Mouse (Mus musculus): ENCODE data around the gene Slco3a1.

DNA sequence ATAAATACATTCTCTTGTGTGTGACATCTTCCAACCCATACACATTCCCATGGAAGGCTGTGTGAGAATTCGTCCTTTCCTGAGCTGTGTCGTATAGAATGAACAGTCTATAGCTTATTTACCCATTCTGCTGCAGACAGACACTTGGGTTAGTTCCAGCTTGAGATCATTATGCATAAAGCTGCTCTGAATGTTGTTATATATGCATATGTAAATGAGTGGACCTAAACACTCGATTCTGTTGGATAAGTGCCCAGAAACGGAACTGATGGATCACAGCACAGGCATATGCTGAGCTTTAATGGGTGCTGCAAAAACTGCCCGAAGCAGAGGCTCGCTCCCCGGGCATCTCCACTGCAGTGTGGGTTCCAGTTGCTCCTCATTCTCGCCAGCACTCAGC, 229.5 kb downstream of the Slco3a1 start:
- TF ChIP-seq POLR2A (IDR thresholded peaks at IDR 0.05; ENCODE audit: low read depth, low read length) (no peak), CTCF (IDR thresholded peaks at IDR 0.05; ENCODE audit: borderline replicate concordance, insufficient read depth, low read length) (no peak)
